Mouse (Mus musculus) gastrocnemius, adult 18-20 months (tissue): Measurements from ENCODE around the gene Uty. TPM values are rescaled to one million over a fixed set of nuclear protein-coding genes. Genes with fewer than 3 reads are reported as not detected.

Source experiments
- DNase-seq: peaks from one replicate; pipeline ENCODE4 v3.0.0; 2021; ENCODE audit warnings: low spot score
- long read RNA-seq, 2 experiments: library from polyadenylated mRNA; stranded (forward); transcript quantifications; one replicate each; pipeline ENCODE4 v2.0.0; 2021
- total RNA-seq, 2 experiments: library from RNA; stranded (reverse); gene quantifications; 2 replicates each; pipeline ENCODE4 v1.2.3; 2021

The Uty gene
- 10 to 100 TPM in 1 of 2 experiments, not detected in 1; 13.2 TPM for total RNA-seq
- long read RNA-seq, experiment 1, full-length matches to known transcripts: 1 of 9 reads
- long read RNA-seq, experiment 1, partial matches to known transcripts: 1 of 9 reads
- long read RNA-seq, experiment 1, other reads (novel, unspliced or antisense): 7 of 9 reads
- long read RNA-seq, experiment 2: 0 reads

GRCm38 (mm10) chrY:1245426-1245863, at the start of gene Uty:
TSS of gene Uty (minus strand) at chrY:1245759.
- peak; percentile 78 for DNase-seq

- no peak for DNase-seq
Measured at GRCm38 (mm10) chrY:1293708-1294107, 48.1 kb upstream of the Uty start.

GRCm38 (mm10) chrY:1286171-1286795, 40.7 kb upstream of the Uty start, which contains the start of gene Ddx3y:
TSS of gene Ddx3y (minus strand) at chrY:1286629.
- DNase-seq: peak; percentile 80

GRCm38 (mm10) chrY:1285735-1286134, 40.2 kb upstream of the Uty start:
- DNase-seq: peak; percentile 3

- DNase-seq: no peak
Measured at GRCm38 (mm10) chrY:1246117-1246516, 558 bp upstream of the Uty start.

- peak; percentile 0 for DNase-seq
Measured at GRCm38 (mm10) chrY:1244940-1245339, 619 bp downstream of the Uty start.

GRCm38 (mm10) chrY:1244421-1244820, 1.1 kb downstream of the Uty start:
- DNase-seq: no peak

GRCm38 (mm10) chrY:1220001-1220400, 25.6 kb downstream of the Uty start:
- no peak for DNase-seq

- no peak for DNase-seq
Measured at GRCm38 (mm10) chrY:1178476-1178875, 67.1 kb downstream of the Uty start.

GRCm38 (mm10) chrY:1163054-1163453, 82.5 kb downstream of the Uty start:
- DNase-seq: no peak

GRCm38 (mm10) chrY:1116153-1116552, 129.4 kb downstream of the Uty start:
- DNase-seq: no peak

- DNase-seq: no peak
Measured at GRCm38 (mm10) chrY:1114016-1114415, 131.5 kb downstream of the Uty start.

Other genes starting within 250 kb of the Uty start
- gene Eif2s3y, start 235.2 kb downstream of the Uty start, total RNA-seq: 10 to 100 TPM in 1 of 2 experiments, not detected in 1; 50.2 TPM
- 10 to 100 TPM in 1 of 2 experiments, not detected in 1; 68.0 TPM for gene Ddx3y, start 40.9 kb upstream of the Uty start, total RNA-seq
- gene Usp9y, start 214.0 kb upstream of the Uty start, total RNA-seq: not detected